ENCODE assay signal across 8 mouse cellular contexts in the genomic region with DNA sequence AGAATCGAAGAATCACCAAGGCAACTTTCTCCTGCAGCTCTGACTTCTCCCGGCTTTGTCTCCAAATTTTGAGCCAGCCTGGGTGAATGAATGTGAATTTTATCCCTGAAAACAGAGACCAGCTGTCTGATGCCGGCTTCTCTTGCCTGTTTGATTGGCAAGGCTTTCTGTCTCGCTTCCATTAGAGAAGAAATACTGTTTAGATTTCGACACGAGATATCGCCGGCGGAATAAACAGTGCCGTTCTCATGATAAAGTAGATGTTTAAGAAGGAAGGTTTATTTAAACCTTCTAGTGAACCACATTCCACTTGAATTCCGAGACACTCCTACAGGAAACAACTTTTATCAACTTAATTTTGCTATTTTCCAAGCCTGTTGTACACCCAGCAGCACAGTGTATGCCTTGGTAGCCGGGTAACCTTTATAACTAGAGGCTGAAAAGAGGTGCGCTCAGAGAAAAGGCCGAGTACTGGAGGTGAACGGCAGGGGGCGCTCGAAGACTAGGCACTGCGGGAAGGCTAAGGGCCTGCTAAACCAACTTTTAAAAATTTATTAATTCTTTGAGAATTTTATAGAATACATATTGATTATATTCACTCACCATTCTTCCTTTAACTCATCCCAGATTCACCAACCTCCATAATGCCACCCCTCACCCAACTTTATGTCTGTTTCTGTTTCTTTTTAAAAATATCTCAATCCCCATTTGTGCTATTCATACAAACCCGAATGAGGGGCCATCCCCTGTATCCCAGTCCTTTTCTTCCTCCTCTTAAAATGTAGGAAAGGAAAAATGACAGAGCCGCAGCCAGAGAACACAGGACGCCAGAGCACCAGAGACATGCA.
DNase-seq lines count a peak whose midpoint lies in the region; ATAC-seq lines count a peak whose summit lies in the region.

No protein-coding gene starts in this region.

- 33% methylated on average over 21 of the region's 21 CpGs for WGBS in hindbrain, embryonic 12.5 days

- no peaks in the 10 kb centered on the region for H3K9me3 ChIP-seq in hindbrain, embryonic 12.5 days (replicated peaks)

- H3K27ac ChIP-seq in hindbrain, embryonic 12.5 days = 0 out of 2 replicates have a peak overlapping the region, but pooled peaks have one; percentile 24

- H3K36me3 ChIP-seq in hindbrain, embryonic 12.5 days = no peaks in the 10 kb centered on the region

- peak overlapping the region; percentile 33 for H3K4me2 ChIP-seq in hindbrain, embryonic 12.5 days (replicated peaks)

- H3K4me3 ChIP-seq in hindbrain, embryonic 12.5 days = no peak overlapping the region

- no peaks in the 10 kb centered on the region for H3K27me3 ChIP-seq in hindbrain, embryonic 12.5 days

- peak; percentile 72 for ATAC-seq in hindbrain, embryonic 12.5 days (ENCODE audit: low FRiP score)
- no peak for ATAC-seq in inflammation-experienced regulatory T-cells, adult 6 months

- DNase-seq in R1 (ENCODE audit: low read depth, low spot score) = peak; percentile 55
- DNase-seq in cerebellum, adult 8-10 months = peak; percentile 54
- DNase-seq in frontal cortex, adult 2 months (ENCODE audit: extremely low spot score in 1 of 2, low spot score in 1 of 2) = peak; percentile 26 to 92
- peak; percentile 81 to 98 for DNase-seq in layer of hippocampus, postnatal 25 days (ENCODE audit: extremely low spot score in 1 of 2, low spot score in 1 of 2)
- DNase-seq in lung, postnatal 25 days (ENCODE audit: low spot score) = peak; percentile 78
- peak; percentile 84 to 91 for DNase-seq in right cerebral cortex, adult 2 months (ENCODE audit: low spot score in 2 of 2)

- H3K4me1 ChIP-seq in hindbrain, embryonic 12.5 days = no peaks in the 10 kb centered on the region

- no peak overlapping the region for H3K9ac ChIP-seq in hindbrain, embryonic 12.5 days
